Mouse (Mus musculus): ENCODE data around the gene Zfp523. TPM values are rescaled to one million over a fixed set of nuclear protein-coding genes. Genes with fewer than 3 reads are reported as not detected.

Zfp523 gene
- 49.6 and 87.6 TPM in 2 replicates for polyA plus RNA-seq (2012; rRNA removed)

GRCm38 (mm10) chr17:28176775-28177539 is at the start of gene Zfp523:
Gene Zfp523, plus strand, starts transcription at chr17:28177129.

GRCm38 (mm10) chr17:28141771-28142699 is 34.9 kb upstream of the Zfp523 start, which contains the start of gene Scube3:
Gene Scube3, plus strand, starts transcription at chr17:28142141.

GRCm38 (mm10) chr17:28207591-28208313 is 30.8 kb downstream of the Zfp523 start, which contains the start of gene Def6:
Gene Def6, plus strand, starts transcription at chr17:28207778.

GRCm38 (mm10) chr17:28232475-28233060 is 55.6 kb downstream of the Zfp523 start, which contains the start of gene Ppard:
Gene Ppard, plus strand, starts transcription at chr17:28232700.

Other genes starting within 250 kb of the Zfp523 start
- gene Tcp11, start 96.5 kb upstream of the Zfp523 start, polyA plus RNA-seq (2012; rRNA removed), result 1.6 and 2.0 TPM in 2 replicates
- 26.2 and 31.0 TPM in 2 replicates for gene Scube3, start 35.0 kb upstream of the Zfp523 start, polyA plus RNA-seq (2012; rRNA removed)
- gene Def6, start 30.6 kb downstream of the Zfp523 start, polyA plus RNA-seq (2012; rRNA removed), result 5.6 and 6.2 TPM in 2 replicates
- gene Ppard, start 55.6 kb downstream of the Zfp523 start, polyA plus RNA-seq (2012; rRNA removed), result 15.0 and 18.4 TPM in 2 replicates
- gene Fance, start 136.4 kb downstream of the Zfp523 start, polyA plus RNA-seq (2012; rRNA removed), result 18.2 and 28.9 TPM in 2 replicates
- gene Rpl10a, start 151.3 kb downstream of the Zfp523 start, polyA plus RNA-seq (2012; rRNA removed), result 2,176 and 3,752 TPM in 2 replicates
- 28.5 and 46.8 TPM in 2 replicates for gene Tead3, start 173.7 kb downstream of the Zfp523 start, polyA plus RNA-seq (2012; rRNA removed)
- 4.1 TPM in 2 replicates for gene Tulp1, start 188.1 kb downstream of the Zfp523 start, polyA plus RNA-seq (2012; rRNA removed)

Data from central nervous system, embryonic 11.5 days (tissue).